Mouse (Mus musculus) stomach, embryonic 14.5 days (tissue): Measurements from ENCODE around the gene Eri3. TPM values are rescaled to one million over a fixed set of nuclear protein-coding genes. Genes with fewer than 3 reads are reported as not detected.

Experiments used
- ATAC-seq: fragments of 200-750 bp; cut with Nextera tagmentation; 2 replicates; pipeline ENCODE4 v1.8.0; 2017; ENCODE audit warnings: low read depth, moderate TSS enrichment; ENCODE audit not compliant: insufficient number of reproducible peaks, insufficient read depth, low FRiP score
- H3K27ac ChIP-seq: fragments of 300-500 bp; sonication (generic); 2 replicates; pipeline ENCODE4 v1.5.1; 2014; ENCODE audit warnings: mild to moderate bottlenecking, low read length, moderate library complexity, mixed read lengths
- H3K27me3 ChIP-seq: fragments of 300-500 bp; sonication (generic); 2 replicates; pipeline ENCODE4 v1.6.1; 2014; ENCODE audit warnings: low read length, control low read depth, mixed read lengths; ENCODE audit not compliant: control insufficient read depth, insufficient read depth
- H3K36me3 ChIP-seq: fragments of 300-500 bp; sonication (generic); 2 replicates; pipeline ENCODE4 v1.6.1; 2014; ENCODE audit warnings: mild to moderate bottlenecking, control low read depth, low read length, moderate library complexity, mixed read lengths; ENCODE audit not compliant: control insufficient read depth, insufficient read depth
- H3K4me1 ChIP-seq: fragments of 300-500 bp; sonication (generic); 2 replicates; pipeline ENCODE4 v1.6.1; 2014; ENCODE audit warnings: low read length, control low read depth, mixed read lengths; ENCODE audit not compliant: control insufficient read depth, insufficient read depth
- H3K4me2 ChIP-seq: fragments of 300-500 bp; sonication (generic); replicated peaks from 2 replicates; pipeline ENCODE4 v1.6.1; 2014; ENCODE audit warnings: low read depth, low read length, control low read depth
- H3K4me3 ChIP-seq: fragments of 300-500 bp; sonication (generic); 2 replicates; pipeline ENCODE4 v1.5.1; 2014; ENCODE audit warnings: low read depth, low read length, control low read depth
- H3K9ac ChIP-seq: fragments of 300-500 bp; sonication (generic); replicated peaks from 2 replicates; pipeline ENCODE4 v1.6.1; 2014; ENCODE audit warnings: low read depth, mild to moderate bottlenecking, control low read depth, low read length, moderate library complexity, mixed read lengths
- H3K9me3 ChIP-seq: fragments of 300-500 bp; sonication (generic); 2 replicates; pipeline ENCODE4 v1.6.1; 2016; ENCODE audit warnings: low read depth, low read length, control low read depth; ENCODE audit not compliant: control insufficient read depth
- WGBS: fragments of 180-500 bp; shearing (Covaris S2); extraction: QIAGEN DNeasy Blood & Tissue Kit; methylation state at CpG from one replicate; pipeline ENCODE4 v1.1.7; 2014; 5-methylcytosine and 5-hydroxymethylcytosine counted together
- polyA plus RNA-seq: library from polyadenylated mRNA; unstranded; fragments of >200 nt; fragmentation: Nextera tagmentation; extraction: Ambion mirVana; gene quantifications from 2 replicates; pipeline ENCODE4 v1.2.1, GENCODE M21; 2014

Gene Eri3
- polyA plus RNA-seq, 1 experiment from 2014 or later: 176 TPM

GRCm38 (mm10) chr4:117636891-117637613 lies 86.9 kb downstream of the Eri3 start:
- Histone ChIP-seq H3K27ac (no peak overlapping the region), H3K4me3 (no peak overlapping the region), H3K9me3 (no peaks in the 10 kb centered on the region), H3K36me3 (peaks cover 10% of the 10 kb centered on the region; the same call in 1 of the 2 replicates), H3K4me2 (no peak overlapping the region), H3K9ac (no peak overlapping the region), H3K4me1 (peaks cover 5% of the 10 kb centered on the region; the same call in 1 of the 2 replicates), H3K27me3 (no peaks in the 10 kb centered on the region)
- no peak for ATAC-seq
- WGBS: 61% methylated on average over 22 of the region's 22 CpGs

DNA sequence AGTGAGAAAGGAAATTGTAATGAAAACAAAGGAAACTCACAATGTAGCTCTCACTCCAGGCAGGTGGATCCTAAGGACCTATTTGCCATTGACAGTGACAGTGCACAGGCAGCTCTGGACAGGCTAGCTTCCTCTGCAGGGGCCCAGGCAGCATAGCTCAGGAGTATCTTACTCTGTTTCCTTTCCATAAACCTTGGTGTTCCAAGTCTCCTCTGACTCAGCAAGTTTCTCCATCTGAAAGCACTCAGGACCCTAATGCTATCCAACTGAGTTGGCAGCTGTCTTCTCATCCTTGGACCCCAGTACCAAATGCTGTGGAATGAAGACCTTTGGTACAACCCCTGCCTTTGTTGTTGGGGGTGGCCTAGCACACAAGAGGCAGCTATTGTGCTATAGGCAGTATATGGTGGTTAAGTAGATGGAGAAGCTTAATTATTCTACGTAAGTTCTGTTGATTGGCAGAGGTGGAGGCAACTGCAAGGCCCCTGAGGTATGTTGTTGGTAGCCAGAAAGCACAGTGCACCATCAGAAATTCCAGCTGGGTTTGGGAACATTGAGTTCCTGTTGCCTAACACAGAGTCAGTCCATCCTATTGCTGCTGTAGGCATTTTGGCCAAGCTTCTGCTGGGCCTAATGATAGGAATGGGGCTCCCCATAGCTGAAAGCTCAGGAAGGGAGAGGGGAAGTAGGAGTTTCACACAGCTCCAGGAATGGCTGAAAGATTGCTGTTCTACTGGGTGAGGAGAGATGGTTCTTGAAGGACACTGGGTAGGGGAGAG lies 90.9 kb downstream of the Eri3 start:
- WGBS: 96% methylated on average over 1 of the region's 1 CpGs
- peaks cover 5% of the 10 kb centered on the region; the same call in 1 of the 2 replicates for H3K4me1 ChIP-seq
- no peak overlapping the region for H3K27ac ChIP-seq
- peaks cover 10% of the 10 kb centered on the region; the same call in 1 of the 2 replicates for H3K36me3 ChIP-seq
- no peaks in the 10 kb centered on the region for H3K9me3 ChIP-seq
- H3K4me3 ChIP-seq: no peak overlapping the region
- H3K9ac ChIP-seq: no peak overlapping the region
- H3K4me2 ChIP-seq: no peak overlapping the region
- no peak for ATAC-seq
- H3K27me3 ChIP-seq: no peaks in the 10 kb centered on the region

DNA sequence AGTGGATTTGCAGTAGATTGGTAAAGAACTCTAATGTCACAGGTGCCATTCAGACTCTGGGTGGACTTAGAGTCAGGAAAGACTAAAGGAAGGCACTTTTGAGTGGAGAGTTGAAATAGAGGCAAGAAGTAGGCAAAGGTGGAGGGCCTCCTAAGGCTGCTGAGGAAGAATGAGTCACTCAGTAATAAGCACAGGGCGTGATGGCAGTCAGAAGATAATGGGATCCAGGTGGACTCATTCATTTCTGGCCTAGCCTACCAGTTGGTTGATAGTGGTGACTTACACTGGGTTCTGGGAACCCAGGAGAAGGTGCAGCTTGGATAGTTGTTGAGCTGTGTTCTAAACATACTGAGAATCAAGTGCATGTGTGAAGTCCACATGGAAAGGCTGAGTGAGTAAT lies 91.6 kb downstream of the Eri3 start:
- Histone ChIP-seq H3K4me2 (no peak overlapping the region), H3K9ac (no peak overlapping the region), H3K36me3 (peaks cover 14% of the 10 kb centered on the region; the same call in 1 of the 2 replicates), H3K4me1 (0 out of 2 replicates have a peak, but pooled peaks cover under 1% of the 10 kb centered on the region), H3K9me3 (no peaks in the 10 kb centered on the region), H3K4me3 (no peak overlapping the region), H3K27me3 (no peaks in the 10 kb centered on the region), H3K27ac (no peak overlapping the region)
- ATAC-seq: no peak
- 84% methylated on average over 1 of the region's 1 CpGs for WGBS

- WGBS: 62% methylated on average over 22 of the region's 22 CpGs
- ATAC-seq: no peak; the same call in 1 of the 2 replicates
- no peak overlapping the region for H3K4me2 ChIP-seq
- no peak overlapping the region for H3K4me3 ChIP-seq
- H3K27ac ChIP-seq: no peak overlapping the region
- H3K27me3 ChIP-seq: no peaks in the 10 kb centered on the region
- H3K36me3 ChIP-seq: peaks cover 28% of the 10 kb centered on the region; the same call in 1 of the 2 replicates
- no peaks in the 10 kb centered on the region for H3K4me1 ChIP-seq
- H3K9ac ChIP-seq: no peak overlapping the region
- no peaks in the 10 kb centered on the region for H3K9me3 ChIP-seq
These were observed 94.9 kb downstream of the Eri3 start for GRCm38 (mm10) chr4:117645031-117645435.

DNA sequence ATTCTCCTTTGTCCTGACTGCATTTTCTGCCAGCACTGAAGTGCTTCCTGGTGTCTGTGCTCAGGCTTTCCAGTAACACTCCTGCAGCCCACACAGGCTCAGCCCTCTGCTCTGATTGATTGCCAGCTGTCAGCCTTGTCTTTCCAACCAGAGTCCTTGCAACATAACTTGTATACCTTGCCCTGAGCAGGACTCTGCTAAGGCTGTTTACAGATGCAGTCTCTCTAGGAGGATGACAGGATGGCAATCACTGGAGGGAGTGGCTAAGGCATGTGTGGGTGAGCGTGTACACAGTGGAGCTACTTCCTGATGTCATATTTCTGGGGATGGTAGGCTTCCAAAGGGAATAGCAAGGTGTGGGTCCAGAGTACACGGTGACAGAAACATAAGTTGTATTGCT lies 95.7 kb downstream of the Eri3 start:
- Histone ChIP-seq H3K36me3 (peaks cover 25% of the 10 kb centered on the region; the same call in 1 of the 2 replicates), H3K9ac (no peak overlapping the region), H3K27me3 (no peaks in the 10 kb centered on the region), H3K4me3 (no peak overlapping the region), H3K9me3 (no peaks in the 10 kb centered on the region), H3K27ac (no peak overlapping the region), H3K4me1 (no peaks in the 10 kb centered on the region), H3K4me2 (no peak overlapping the region)
- 68% methylated on average over 2 of the region's 2 CpGs for WGBS
- no peak for ATAC-seq

DNA sequence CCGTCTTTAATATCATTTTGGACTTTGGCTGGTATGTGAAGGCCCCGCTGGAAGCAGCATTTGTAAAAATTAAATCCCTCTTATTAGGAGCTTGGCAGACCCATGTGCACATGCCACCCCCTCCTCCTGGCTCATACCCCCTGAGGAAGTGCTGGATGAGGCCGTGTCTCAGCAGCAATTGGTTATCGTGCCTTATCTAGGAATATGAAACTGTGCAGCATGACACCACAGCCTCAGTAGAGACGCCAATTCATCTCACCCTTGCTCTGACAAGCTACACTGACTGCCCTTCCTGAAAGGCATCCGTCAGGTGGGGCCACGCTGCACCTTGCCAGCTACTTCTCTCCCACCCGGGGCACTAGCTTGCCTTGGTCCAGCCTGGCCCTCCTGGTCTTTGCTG lies 96.3 kb downstream of the Eri3 start:
- H3K9ac ChIP-seq: no peak overlapping the region

GRCm38 (mm10) chr4:117646926-117647755 lies 97.0 kb downstream of the Eri3 start:
- H3K27me3 ChIP-seq: no peaks in the 10 kb centered on the region
- H3K4me1 ChIP-seq: no peaks in the 10 kb centered on the region
- H3K9ac ChIP-seq: no peak overlapping the region
- 66% methylated on average over 23 of the region's 23 CpGs for WGBS
- H3K27ac ChIP-seq: no peak overlapping the region
- no peaks in the 10 kb centered on the region for H3K9me3 ChIP-seq
- H3K4me2 ChIP-seq: no peak overlapping the region
- peaks cover 24% of the 10 kb centered on the region; the same call in 1 of the 2 replicates for H3K36me3 ChIP-seq
- no peak for ATAC-seq
- no peak overlapping the region for H3K4me3 ChIP-seq

More for the DNA sequence above, 96.3 kb downstream of the Eri3 start:
- Histone ChIP-seq H3K4me3 (no peak overlapping the region), H3K9me3 (no peaks in the 10 kb centered on the region), H3K27ac (no peak overlapping the region), H3K4me2 (no peak overlapping the region), H3K36me3 (peaks cover 24% of the 10 kb centered on the region; the same call in 1 of the 2 replicates), H3K4me1 (no peaks in the 10 kb centered on the region), H3K27me3 (no peaks in the 10 kb centered on the region)
- no peak for ATAC-seq
- WGBS: 72% methylated on average over 8 of the region's 8 CpGs

DNA sequence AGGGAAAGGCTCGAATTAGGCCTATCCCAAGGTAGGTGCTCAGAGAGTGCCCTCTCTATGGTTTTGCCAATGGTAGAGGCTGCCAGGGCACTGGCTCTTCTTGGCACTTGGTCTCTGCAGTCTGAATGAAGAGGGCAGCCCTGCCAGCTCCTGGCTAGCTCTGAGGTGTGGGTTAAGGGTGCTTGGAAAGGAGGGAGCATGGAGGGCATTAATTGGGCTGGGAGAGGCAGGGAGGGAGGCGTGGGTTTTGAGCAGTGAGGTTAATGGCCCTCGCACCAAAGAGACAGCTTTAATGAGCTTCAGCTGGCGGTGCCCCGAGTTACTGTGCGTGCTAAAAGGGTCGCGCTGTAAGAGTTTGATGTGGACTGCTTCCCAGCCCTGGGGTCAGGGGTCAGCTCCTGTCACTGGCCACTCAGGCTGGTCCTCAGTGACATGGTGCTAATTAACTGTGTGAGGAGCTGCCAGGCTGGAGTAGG lies 101.5 kb downstream of the Eri3 start:
- Histone ChIP-seq H3K9me3 (no peaks in the 10 kb centered on the region), H3K4me1 (no peaks in the 10 kb centered on the region; the same call in 1 of the 2 replicates), H3K9ac (no peak overlapping the region), H3K27ac (no peak overlapping the region), H3K4me2 (no peak overlapping the region), H3K27me3 (no peaks in the 10 kb centered on the region), H3K36me3 (peaks cover 20% of the 10 kb centered on the region; the same call in 1 of the 2 replicates), H3K4me3 (no peak overlapping the region)
- no peak for ATAC-seq
- WGBS: 52% methylated on average over 8 of the region's 8 CpGs
